9 mouse cellular contexts compared by ENCODE assay signal in genomic region chrX:129974816-129975215, GRCm38 (mm10).
DNase-seq lines count a peak whose midpoint lies in the region; ATAC-seq lines count a peak whose summit lies in the region.
"Had no signal": no experiment of that assay in that cellular context is flagged by ENCODE, and none has a peak within 500 bp of the region (broad histone marks: within the 10 kb centered on the region; RNA-seq: fewer than 3 reads in every experiment).

No protein-coding gene starts in this region.

- H3K4me3 ChIP-seq in hindbrain, embryonic 14.5 days (replicated peaks; ENCODE audit: low read length), result no peak overlapping the region
- no peak overlapping the region for H3K4me3 ChIP-seq in hindbrain, embryonic 10.5 days
- H3K4me3 ChIP-seq: midbrain, embryonic 12.5 days had no signal

- no peak for ATAC-seq in hindbrain, embryonic 14.5 days (ENCODE audit: low FRiP score)

- H3K36me3 ChIP-seq in hindbrain, embryonic 14.5 days (replicated peaks; ENCODE audit: control insufficient read depth, insufficient read depth), result no peaks in the 10 kb centered on the region
- no peaks in the 10 kb centered on the region for H3K36me3 ChIP-seq in hindbrain, embryonic 10.5 days
- H3K36me3 ChIP-seq: midbrain, embryonic 12.5 days had no signal

- 59% methylated on average over 4 of the region's 4 CpGs for WGBS in hindbrain, embryonic 14.5 days
- WGBS in hindbrain, embryonic 10.5 days, result 68% methylated on average over 4 of the region's 4 CpGs

- DNase-seq in hindbrain, embryonic 14.5 days (ENCODE audit: low spot score), result peak; percentile 27
- DNase-seq in hindbrain, embryonic 10.5 days (ENCODE audit: low spot score), result no peak
- DNase-seq in 3T3-L1 (ENCODE audit: low read depth, low spot score) (peak; percentile 3), A20 (ENCODE audit: low read depth, low spot score) (peak; percentile 2)
- peak; percentile 33 to 35 for DNase-seq in cerebellum, postnatal 10 days
- no peak for DNase-seq in urinary bladder, postnatal 10 days (ENCODE audit: low spot score)
- DNase-seq in ovary, adult 18-20 months (ENCODE audit: low spot score), result no peak
- no peak for DNase-seq in heart, postnatal 14 days

- no peaks in the 10 kb centered on the region for H3K27me3 ChIP-seq in hindbrain, embryonic 14.5 days (ENCODE audit: control insufficient read depth, insufficient read depth, low read length)
- H3K27me3 ChIP-seq in hindbrain, embryonic 10.5 days (ENCODE audit: insufficient read depth, poor library complexity, severe bottlenecking), result no peaks in the 10 kb centered on the region
- H3K27me3 ChIP-seq: midbrain, embryonic 12.5 days had no signal

- H3K9me3 ChIP-seq in hindbrain, embryonic 14.5 days (ENCODE audit: control insufficient read depth, low read length), result no peaks in the 10 kb centered on the region
- H3K9me3 ChIP-seq in hindbrain, embryonic 10.5 days, result no peaks in the 10 kb centered on the region
- H3K9me3 ChIP-seq: midbrain, embryonic 12.5 days had no signal

- no peaks in the 10 kb centered on the region for H3K4me1 ChIP-seq in hindbrain, embryonic 14.5 days (replicated peaks; ENCODE audit: control insufficient read depth, insufficient read depth, low read length)
- H3K4me1 ChIP-seq in hindbrain, embryonic 10.5 days (replicated peaks), result no peaks in the 10 kb centered on the region
- H3K4me1 ChIP-seq: midbrain, embryonic 12.5 days had no signal

- H3K27ac ChIP-seq in hindbrain, embryonic 14.5 days, result no peak overlapping the region
- H3K27ac ChIP-seq in hindbrain, embryonic 10.5 days, result no peak overlapping the region
- H3K27ac ChIP-seq: midbrain, embryonic 12.5 days had no signal

- intact Hi-C loops in heart, postnatal 14 days (cut with DNase I), result no loop called here

- H3K9ac ChIP-seq in hindbrain, embryonic 14.5 days, result no peak overlapping the region
- H3K9ac ChIP-seq: midbrain, embryonic 12.5 days had no signal

- no peak overlapping the region for H3K4me2 ChIP-seq in hindbrain, embryonic 14.5 days (replicated peaks)
- H3K4me2 ChIP-seq: midbrain, embryonic 12.5 days had no signal

Comparison
In these comparisons a context has a peak if more than half of its experiments do, and no peak if none do; other contexts are left out.
1. DNase-seq: peak in hindbrain, embryonic 14.5 days (single experiment), 3T3-L1 (single experiment), A20 (single experiment) and cerebellum, postnatal 10 days (2 of 2); none in hindbrain, embryonic 10.5 days (single experiment), urinary bladder, postnatal 10 days (single experiment), ovary, adult 18-20 months (single experiment) and heart, postnatal 14 days (0 of 2).